Mouse (Mus musculus) left cerebral cortex, adult 8-10 months (tissue): ENCODE measurements around the gene 1700025G04Rik. TPM values are rescaled to one million over a fixed set of nuclear protein-coding genes. Genes with fewer than 3 reads are reported as not detected.

Experiments used
- DNase-seq, 2 experiments: peaks; one replicate each; pipeline ENCODE4 v3.0.0; 2022; ENCODE audit warnings: low spot score in 2 of 2
- total RNA-seq, 4 experiments: library from RNA; stranded (reverse); gene quantifications; 2 replicates each; pipeline ENCODE4 v1.2.4; 2022

Gene 1700025G04Rik
- total RNA-seq, 4 experiments from 2014 or later = 57.0 to 69.1 (median 63.1) TPM

GRCm38 (mm10) chr1:151995948-151996697 lies 93.8 kb downstream of the 1700025G04Rik start:
- no peak for DNase-seq

DNA sequence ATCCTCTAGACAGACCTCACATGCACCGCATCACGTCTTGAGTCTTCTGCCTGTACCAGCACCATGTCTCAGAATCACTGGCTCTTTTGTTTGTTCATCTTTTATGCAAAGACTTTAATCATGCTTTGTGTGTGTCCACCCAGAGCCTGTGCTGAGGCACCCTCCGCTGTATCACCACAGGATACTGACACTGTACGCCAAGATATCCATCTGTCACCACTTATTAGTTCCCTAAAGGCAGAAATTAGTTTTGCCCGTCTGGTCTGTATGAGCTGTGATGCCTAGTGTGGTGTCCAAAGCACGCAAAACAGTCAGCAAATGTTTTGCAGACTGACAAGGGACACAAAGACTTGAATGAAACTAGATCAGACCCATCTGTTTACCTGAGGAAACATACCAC lies 95.7 kb downstream of the 1700025G04Rik start:
- DNase-seq = no peak

GRCm38 (mm10) chr1:151991505-151991904 lies 98.4 kb downstream of the 1700025G04Rik start:
- no peak for DNase-seq

DNA sequence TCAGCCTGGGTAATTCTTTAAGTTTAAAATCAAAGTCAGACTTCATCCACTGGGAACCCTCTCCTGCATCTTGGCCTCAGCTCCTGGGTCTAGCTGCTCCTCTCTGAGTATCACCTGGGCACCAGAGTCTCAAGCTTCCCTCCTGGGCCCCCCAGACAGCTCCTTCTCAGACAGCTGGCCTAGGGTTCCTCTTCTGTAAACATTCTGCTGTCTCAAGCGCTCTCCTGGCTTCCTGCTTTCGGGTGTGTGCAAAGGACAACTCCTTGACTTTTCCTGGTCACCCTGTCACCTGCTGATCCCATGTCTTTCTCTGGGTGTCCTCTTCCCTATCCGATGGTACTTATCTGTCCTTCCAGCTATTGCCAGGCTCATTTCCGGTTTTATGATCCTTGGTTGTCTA lies 99.3 kb downstream of the 1700025G04Rik start:
- DNase-seq = no peak

GRCm38 (mm10) chr1:151988713-151989112 lies 101.2 kb downstream of the 1700025G04Rik start:
- DNase-seq = no peak

- no peak for DNase-seq
Measured at GRCm38 (mm10) chr1:151988066-151988465, 101.9 kb downstream of the 1700025G04Rik start.

DNA sequence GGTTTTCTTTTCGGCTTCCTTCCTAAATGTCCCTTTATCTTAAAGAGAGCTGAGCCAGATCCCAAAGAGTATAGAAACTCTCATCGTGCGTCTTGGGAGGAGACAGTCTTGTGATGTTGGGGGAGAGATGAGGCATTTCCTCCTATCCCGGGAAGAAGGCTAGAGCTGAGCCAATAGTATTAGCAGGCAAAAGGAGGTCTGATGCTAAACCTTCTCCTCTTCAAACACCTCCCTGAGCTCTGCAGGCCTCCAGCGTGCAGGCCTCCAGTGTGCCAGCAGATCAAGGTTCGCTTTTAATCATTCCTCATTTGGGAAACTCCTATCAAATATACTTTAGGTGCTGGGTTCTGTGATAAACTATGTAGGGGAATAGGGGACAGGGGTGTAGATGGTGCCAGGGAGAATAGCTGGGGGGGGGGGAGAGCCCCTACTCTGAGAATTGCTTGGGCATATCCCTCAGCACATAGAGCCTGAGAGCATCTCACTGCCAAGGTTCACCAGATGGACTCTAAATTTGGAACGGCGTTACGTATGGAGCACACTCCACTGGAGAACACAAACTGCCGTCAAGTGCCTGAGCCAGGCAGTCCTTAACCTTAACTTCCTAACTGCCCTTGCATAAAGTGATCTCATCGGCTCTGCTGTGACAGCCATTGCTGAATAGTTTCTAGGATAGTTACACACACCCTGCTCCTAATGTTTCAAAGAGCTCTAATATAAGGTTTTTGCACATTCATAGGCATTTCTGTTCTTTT lies 103.7 kb downstream of the 1700025G04Rik start:
- no peak for DNase-seq

GRCm38 (mm10) chr1:151985056-151985455 lies 104.9 kb downstream of the 1700025G04Rik start:
- no peak for DNase-seq

DNA sequence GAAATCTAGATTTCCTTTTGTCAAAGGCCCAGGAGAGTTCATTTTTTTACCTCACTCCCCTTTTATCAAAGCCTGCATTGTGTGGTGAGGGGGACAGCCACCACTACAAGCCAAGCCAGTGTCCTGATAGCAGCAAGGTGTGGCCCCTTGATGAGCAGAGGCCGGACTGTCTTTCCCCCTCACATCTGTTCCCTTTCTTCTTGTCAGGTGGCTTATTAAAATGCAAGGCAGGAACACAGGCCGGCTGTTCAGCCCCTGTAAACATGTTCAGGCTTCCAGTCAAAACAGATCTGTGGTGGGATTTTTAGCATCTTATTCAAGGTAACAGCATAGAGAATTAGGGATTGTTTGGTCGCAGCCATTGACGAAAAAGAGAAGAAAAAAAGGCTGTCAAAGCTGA lies 105.9 kb downstream of the 1700025G04Rik start:
- no peak for DNase-seq

DNA sequence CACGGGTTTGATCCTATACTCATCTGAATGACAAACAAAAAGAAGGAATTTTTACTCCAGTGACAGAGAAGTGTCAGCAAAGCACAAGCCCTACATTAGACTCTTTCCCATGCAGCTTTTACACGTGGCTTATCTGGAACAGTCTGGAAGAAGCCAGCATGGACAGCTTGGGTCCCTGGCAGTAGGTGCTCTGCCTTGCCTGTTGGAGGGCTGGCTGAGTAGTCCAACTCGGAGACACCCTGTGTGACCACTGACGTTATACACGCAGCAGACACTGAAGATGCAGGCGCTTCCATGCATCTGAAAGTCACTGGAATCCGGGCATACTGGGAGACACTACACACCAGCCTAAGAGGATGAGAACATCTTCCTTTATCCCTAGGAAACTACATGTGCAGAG lies 109.4 kb downstream of the 1700025G04Rik start:
- DNase-seq = no peak

DNA sequence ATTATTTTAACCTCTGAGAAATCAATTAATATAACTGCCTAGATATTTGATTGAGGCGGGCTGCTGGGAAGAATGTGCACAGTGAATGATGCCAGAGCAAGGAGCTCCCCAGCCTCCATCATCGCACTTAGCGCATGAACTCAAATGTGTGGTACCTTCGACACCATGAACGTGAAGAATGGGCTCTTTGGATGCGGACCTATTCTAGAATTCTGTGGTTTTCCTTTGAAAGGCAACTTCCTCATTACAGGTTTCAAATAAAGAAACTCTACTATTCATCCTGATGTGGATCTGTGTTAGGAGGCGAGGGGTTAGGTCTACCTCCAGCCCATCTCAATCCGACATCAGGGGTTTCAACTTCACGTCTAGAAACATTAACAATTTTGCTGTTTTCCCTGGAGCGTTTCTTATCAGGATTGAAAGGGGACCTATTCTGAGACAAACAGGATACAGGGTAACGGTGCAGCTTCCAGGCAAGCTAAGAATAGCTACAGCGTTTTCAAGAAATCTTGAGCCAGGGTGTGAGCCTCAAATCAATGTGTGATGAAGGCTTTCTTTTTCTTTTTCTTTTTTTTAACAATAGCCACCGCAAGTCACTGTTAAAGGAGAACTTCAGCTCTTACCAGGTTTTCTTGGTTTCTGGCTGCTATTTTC lies 110.0 kb downstream of the 1700025G04Rik start:
- DNase-seq = no peak

DNA sequence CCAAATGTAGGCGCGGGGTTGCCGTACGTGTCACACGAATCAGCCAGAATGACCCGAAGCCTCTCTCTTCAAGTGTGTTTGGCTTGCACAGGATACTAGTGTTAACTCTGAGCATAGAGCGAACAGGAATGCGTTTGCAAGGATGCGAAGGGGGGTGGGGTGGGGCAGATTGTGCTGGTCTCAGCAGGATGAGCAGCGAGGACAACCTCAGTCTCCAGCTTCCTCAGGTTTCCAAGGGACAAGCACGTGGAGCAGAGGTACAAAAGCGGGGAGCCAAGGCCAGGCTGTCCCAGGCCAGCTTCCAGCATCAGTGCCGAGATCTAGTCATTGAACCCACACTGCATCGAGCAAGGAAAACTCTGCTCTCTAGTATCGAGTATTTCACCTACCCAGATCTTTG lies 111.2 kb downstream of the 1700025G04Rik start:
- no peak for DNase-seq

DNA sequence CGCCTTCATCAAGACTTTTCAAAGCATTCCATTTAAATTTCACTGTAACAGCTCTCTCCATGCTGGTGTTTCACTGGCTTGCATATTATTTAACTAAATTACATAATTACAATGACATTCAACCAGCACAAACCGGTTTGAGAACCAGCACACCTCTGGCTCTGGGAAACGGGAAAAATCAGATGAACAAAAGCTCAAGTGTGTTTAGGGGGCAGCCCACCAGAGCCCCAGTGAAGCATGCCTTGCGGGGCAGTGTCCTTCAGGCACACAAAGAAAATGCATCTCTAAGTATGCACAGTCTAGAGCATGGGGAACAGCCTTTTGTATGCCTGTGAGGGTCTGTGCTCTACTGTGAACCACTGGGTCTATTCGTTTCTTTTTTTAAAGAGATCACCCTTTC lies 112.3 kb downstream of the 1700025G04Rik start:
- no peak for DNase-seq

GRCm38 (mm10) chr1:151976850-151977249 lies 113.1 kb downstream of the 1700025G04Rik start:
- no peak for DNase-seq

GRCm38 (mm10) chr1:151975418-151976379 lies 114.2 kb downstream of the 1700025G04Rik start:
- DNase-seq = no peak

- no peak for DNase-seq
Measured at GRCm38 (mm10) chr1:151974887-151975286, 115.0 kb downstream of the 1700025G04Rik start.

DNA sequence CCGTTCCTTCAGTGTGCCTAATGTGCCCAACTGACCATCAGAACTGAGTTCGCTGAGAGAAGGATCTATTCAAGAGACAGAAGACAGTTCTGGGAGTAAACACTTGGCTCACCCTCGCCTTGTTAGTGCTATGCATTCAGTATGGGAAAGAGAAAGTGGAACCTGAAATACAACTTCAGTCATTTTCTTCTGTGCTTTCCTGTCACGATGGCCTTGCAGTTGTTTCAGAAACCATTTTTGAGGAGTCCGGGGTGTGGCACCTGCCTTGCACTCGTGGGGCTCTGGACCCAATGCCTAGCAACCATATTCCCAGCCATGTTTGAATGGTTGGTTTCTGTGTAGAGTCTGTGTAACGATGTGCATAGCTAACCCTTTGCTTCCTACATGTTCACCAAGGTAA lies 115.5 kb downstream of the 1700025G04Rik start:
- DNase-seq = no peak

DNA sequence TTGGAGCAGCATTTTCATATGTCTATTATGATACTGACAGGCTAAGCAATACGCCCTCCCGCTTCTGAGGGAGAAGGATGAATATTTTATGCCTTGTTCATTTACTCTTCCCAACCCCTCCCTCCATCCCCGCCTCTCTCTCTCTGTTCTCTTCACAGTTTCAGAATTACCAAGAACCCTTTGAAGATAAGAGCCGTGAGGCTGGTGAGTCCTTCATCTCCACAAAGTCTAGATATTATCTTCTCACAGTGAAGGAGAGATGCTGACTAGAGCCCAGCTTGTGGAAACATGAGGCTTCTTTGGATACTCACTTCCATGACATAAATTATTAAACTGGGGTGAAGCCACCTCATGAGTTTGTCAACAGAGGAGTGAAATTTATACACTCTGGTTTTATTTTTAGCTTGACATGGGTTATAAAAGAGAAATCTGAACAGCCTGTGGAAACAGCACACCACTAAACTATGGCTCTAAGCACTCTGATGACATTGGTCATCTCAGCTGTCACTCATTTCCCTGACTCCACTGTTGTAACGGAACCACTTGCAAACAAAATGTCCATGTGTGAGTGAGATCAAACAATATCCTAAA lies 116.7 kb downstream of the 1700025G04Rik start:
- DNase-seq = no peak

DNA sequence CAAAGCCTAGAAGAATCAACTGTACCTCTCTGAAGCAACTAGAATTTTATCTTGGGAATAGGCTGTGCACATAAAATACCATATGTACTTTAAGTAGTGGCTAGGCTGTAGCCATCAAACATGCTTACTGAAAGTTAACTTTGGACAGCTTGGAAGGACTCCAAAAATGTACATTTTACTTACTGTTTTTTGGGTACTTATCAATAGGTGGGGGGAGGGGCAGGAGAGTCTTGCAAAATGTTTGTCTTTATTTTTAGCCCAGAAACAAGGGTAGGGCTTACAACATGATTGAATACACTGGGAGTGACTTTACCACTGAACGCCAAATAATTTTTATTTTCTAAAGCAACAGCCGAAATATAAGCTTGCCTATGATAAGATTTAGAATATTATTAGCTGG lies 118.3 kb downstream of the 1700025G04Rik start:
- DNase-seq = no peak

DNA sequence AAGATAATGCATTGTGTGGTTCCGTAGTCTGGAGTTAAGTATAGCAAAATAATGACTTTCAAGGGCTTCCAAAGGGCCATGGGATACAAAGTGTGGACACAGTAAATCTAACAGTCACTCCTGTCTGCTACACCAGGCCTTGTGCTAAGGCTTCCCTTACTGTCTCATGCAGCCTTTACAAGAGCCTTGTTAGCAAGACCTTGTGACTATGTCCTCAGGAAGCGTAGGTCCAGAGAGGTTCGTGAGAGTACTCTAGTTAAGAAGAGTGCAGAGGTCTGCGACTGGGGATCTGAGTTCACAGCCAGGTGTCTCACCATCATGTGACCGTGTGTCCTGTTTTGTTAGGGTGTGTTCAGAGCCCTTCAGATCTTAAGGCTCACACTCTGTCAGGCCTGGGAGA lies 121.8 kb downstream of the 1700025G04Rik start:
- no peak for DNase-seq

DNA sequence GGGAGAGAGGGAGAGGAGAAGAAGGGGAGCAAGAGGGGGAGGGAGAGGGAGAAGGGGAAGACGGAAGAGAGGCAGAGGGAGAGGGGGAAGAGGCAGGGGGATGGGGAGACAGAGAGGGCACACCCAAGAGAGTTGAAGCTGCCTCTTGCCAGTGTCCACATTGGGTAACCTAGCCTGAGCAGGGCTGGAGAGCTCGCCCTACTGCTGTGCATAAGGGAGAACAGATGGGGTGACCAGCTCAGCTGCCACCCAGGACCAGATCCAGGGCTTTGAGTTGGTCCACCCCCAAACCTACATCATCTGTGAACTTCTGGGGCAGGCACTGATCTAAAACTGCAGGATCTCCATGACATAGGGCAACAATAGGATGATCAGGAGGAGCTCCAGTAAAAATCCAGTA lies 125.1 kb downstream of the 1700025G04Rik start:
- no peak for DNase-seq
